Mouse (Mus musculus) gastrocnemius, postnatal 25 days (tissue): ENCODE data around the gene Eef1akmt4. TPM values are rescaled to one million over a fixed set of nuclear protein-coding genes. Genes with fewer than 3 reads are reported as not detected.
"Not testable (repeated sequence)": the region's sequence is repeated elsewhere in the genome, so short reads cannot be mapped to it uniquely, and the experiment has no call there.

Experiments
- DNase-seq: peaks from one replicate; pipeline ENCODE4 v3.0.0; 2022
- microRNA-seq, 2 experiments: library from miRNA; unstranded; fragments of <30 nt; microRNA quantifications; one replicate each; pipeline ENCODE4 v1.2.0; 2021; ENCODE audit warnings: borderline replicate concordance in 2 of 2
- total RNA-seq, 2 experiments: library from RNA; stranded (reverse); gene quantifications; 1 replicate in 1 of 2; 2 replicates in 1 of 2; pipeline ENCODE4 v1.2.3; 2021

Gene Eef1akmt4
- total RNA-seq, 2 experiments from 2014 or later = 5.1 to 5.7 TPM

- DNase-seq = no peak
Measured at GRCm38 (mm10) chr16:20623211-20623610, 11.8 kb downstream of the Eef1akmt4 start.

DNA sequence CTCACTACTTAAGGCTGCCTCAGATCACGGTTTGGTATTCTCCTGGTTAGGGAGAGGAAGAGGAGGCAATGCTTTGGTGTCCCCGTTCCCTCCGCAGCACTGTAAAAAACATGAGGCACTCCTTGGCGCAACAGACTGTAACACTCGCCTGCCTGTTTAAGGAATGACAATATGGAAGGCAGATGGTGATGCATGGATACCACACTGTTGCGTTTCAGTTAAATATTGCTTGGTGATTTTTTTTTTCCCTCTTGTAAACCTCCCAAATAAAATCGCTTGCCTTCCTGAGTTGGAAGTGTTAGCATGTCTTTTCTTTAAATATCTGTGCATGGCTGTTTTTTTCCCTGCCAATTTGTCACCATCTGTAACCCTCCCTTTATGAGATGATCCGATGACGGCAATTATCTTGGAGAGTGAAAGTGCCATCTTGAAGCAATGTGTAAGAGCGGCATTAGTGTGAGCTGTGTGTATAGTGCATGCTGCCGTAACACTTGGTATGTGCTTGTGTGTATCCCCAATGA lies 17.5 kb downstream of the Eef1akmt4 start:
- DNase-seq = no peak

DNA sequence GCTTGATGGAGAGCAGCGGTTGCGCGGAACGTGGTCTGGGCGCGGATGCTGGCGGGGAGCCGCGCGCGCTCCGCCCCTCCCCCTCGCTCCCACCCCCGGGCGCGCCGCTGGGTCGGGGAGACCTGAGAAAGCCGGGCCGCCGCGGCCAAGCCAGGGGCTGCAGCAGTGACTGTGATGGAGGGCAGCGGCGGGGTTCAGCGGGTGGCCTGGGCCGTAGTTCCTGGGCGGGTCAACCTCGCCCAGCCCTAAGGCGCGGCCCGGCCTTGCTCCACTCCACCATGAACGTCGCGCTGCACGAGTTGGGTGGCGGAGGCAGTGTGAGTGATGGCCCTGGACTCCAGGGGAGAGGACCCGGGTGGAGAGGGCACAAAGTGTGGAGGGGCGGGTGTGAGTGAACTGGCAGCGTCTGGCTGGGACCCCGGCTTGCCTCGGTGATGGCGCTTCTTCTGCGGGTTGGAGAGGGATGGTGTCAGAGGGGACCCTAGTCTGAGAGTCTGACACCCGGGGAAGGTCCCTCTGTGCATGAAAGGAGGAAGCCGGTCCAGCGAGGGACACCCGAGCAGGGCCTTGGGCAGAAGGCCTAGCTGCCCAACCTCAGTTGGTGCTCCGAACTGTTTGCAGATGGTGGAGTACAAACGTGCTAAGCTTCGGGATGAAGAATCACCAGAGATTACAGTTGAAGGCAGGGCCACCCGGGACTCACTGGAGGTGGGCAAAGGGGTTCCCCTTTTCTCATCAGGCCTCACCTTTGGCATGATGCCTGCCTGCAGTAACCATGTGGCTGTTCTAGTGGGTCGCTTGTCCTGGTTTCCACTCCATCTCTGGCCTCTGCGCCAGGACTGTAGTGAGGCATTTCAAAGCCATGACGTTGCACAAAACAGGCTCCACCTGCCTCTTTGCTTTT lies 18.6 kb downstream of the Eef1akmt4 start, which contains the start of gene Ece2:
Ece2 (plus strand) TSS at position 98 of the 904 bp plus-strand sequence.
- no peak for DNase-seq

GRCm38 (mm10) chr16:20637410-20637809 lies 26.0 kb downstream of the Eef1akmt4 start:
- DNase-seq = no peak

DNA sequence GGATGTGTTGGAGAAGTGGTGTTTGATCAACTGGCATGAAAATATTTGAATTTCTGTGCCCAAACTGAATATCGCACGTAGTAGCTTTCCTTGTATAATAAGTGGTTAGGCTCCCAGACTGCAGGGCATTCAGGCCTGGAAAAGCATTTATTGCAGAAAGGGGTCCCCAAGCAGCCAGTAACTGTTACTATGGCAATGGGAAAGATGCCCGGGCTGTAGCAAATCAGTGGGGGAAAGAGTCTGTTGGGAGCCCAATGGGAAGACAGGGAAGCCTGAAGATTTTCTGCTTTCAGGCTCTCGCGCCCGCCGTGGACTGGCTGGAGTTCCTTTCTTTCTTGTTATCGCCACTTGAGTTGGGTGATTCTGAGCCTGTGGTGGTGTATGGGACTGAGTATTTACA lies 27.0 kb downstream of the Eef1akmt4 start:
- DNase-seq = no peak

DNA sequence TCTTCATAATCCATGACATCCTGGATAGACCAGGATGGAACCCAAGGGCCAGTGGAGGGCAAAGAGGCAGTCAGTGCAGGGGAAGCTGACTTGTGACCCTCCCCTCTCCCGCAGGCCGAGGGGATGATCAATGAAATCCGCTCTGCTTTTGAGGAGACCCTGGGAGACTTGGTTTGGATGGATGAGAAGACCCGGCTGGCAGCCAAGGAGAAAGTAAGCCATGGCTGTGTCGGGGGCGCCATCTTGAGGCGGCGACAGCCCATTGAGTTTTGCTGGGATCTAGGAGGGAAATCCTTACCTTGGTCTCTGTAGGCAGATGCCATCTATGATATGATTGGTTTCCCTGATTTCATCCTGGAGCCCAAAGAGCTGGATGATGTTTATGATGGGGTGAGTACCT lies 30.8 kb downstream of the Eef1akmt4 start:
- peak; percentile 40 for DNase-seq

- DNase-seq = no peak
Measured at GRCm38 (mm10) chr16:20643911-20644310, 32.5 kb downstream of the Eef1akmt4 start.

GRCm38 (mm10) chr16:20651076-20651946 lies 39.9 kb downstream of the Eef1akmt4 start, which contains the start of gene Psmd2:
TSS of gene Psmd2 (plus strand) at chr16:20651652.
- peak; percentile 94 for DNase-seq

DNA sequence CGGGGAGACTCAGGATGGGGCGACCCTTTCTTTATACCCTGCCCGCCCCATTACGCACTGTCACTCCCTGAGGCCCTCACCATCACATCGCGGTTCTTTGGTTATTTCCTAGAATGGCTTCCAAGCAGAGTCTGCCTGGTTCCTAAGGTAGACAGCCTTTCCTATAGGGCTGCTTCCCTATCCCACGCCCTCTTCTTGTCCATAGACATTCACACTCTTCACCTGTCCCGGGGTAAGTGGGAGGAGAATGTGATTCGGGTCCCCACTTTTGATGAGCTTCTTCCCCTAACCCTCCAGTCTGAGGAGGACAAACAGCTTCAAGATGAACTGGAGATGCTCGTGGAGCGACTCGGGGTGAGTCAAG lies 40.5 kb downstream of the Eef1akmt4 start:
- no peak for DNase-seq

DNA sequence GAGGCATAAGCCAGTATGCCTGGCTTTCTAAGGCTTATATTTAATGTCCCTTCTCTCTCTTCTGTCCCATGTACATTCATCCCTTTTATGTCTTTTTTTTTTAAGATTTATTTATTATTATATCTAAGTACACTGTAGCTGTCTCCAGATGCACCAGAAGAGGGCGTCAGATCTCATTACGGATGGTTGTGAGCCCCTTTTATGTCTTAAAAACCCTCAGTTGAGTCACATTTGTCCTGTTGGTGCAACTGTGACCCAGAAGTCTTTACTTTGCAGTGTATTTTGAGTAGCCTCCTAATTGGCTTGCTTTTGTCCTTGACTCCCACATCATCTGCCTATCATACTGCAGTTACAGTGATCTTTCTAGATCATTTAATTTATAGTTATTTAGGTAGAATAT lies 41.9 kb downstream of the Eef1akmt4 start:
- no peak for DNase-seq

DNA sequence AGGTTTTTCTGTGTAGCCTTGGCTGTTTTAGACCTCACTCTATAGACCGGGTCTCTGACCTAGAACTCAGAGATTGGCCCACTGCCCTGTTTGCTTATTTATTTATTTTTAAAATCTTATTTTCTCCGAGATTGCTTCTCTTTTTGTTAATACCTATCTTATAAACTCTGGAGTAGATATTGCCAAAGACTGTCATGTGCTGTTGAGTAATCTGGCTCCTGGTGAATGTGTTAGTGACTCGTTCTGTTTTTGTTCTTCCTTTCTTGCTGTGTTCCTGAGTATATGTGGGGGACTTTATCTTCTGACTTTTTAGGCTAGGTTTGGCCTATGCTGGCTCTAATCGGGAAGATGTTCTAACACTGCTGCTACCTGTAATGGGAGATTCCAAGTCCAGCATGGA lies 46.3 kb downstream of the Eef1akmt4 start:
- no peak for DNase-seq

GRCm38 (mm10) chr16:20668013-20668412 lies 56.6 kb downstream of the Eef1akmt4 start, which contains the start of gene Eif4g1:
TSS of gene Eif4g1 (plus strand) at chr16:20668313.
- not testable (repeated sequence) for DNase-seq

Small RNA genes lying within 50 kb of the gene (microRNA-seq; reads per million reads assigned to microRNA genes)
- gene Mir1224 = 0 to 1.5 reads per million in 2 experiments

Other genes starting within 250 kb of the Eef1akmt4 start
- gene Abcc5, start 185.2 kb upstream of the Eef1akmt4 start, total RNA-seq = 10 to 100 TPM; 51.1 to 53.5 TPM
- gene Eif2b5, start 112.8 kb upstream of the Eef1akmt4 start, total RNA-seq = 10 to 100 TPM; 50.0 to 50.1 TPM
- 10 to 100 TPM; 26.4 to 29.1 TPM for gene Dvl3, start 94.6 kb upstream of the Eef1akmt4 start, total RNA-seq
- 100 to 1,000 TPM; 137 to 146 TPM for gene Ap2m1, start 76.1 kb upstream of the Eef1akmt4 start, total RNA-seq
- 10 to 100 TPM; 58.0 to 61.4 TPM for gene Abcf3, start 63.0 kb upstream of the Eef1akmt4 start, total RNA-seq
- gene Vwa5b2, start 22.1 kb upstream of the Eef1akmt4 start, total RNA-seq = not detected
- gene Gm49333, start within 50 bp of the Eef1akmt4 start, total RNA-seq = not detected
- gene Alg3, start 142 bp downstream of the Eef1akmt4 start, total RNA-seq = 10 to 100 TPM; 10.9 to 16.8 TPM
- gene Camk2n2, start 9.7 kb downstream of the Eef1akmt4 start, total RNA-seq = 1 to 10 TPM; 1.2 to 1.6 TPM
- under 1 TPM; 0.13 to 0.32 TPM for gene Ece2, start 18.2 kb downstream of the Eef1akmt4 start, total RNA-seq
- 100 to 1,000 TPM; 177 to 187 TPM for gene Psmd2, start 40.1 kb downstream of the Eef1akmt4 start, total RNA-seq
- 100 to 1,000 TPM; 356 to 390 TPM for gene Eif4g1, start 56.7 kb downstream of the Eef1akmt4 start, total RNA-seq
- 10 to 100 TPM; 31.5 to 57.0 TPM for gene Fam131a, start 81.6 kb downstream of the Eef1akmt4 start, total RNA-seq
- 1 to 10 TPM; 8.2 to 8.3 TPM for gene Polr2h, start 106.1 kb downstream of the Eef1akmt4 start, total RNA-seq
- gene Clcn2, start 106.2 kb downstream of the Eef1akmt4 start, total RNA-seq = 1 to 10 TPM; 2.0 to 3.2 TPM
- gene Chrd, start 121.5 kb downstream of the Eef1akmt4 start, total RNA-seq = 1 to 10 TPM; 3.2 to 3.6 TPM
- 1 to 10 TPM; 2.1 to 3.0 TPM for gene Thpo, start 122.9 kb downstream of the Eef1akmt4 start, total RNA-seq